Mouse (Mus musculus): ENCODE data around the gene Vdac1.

DNA sequence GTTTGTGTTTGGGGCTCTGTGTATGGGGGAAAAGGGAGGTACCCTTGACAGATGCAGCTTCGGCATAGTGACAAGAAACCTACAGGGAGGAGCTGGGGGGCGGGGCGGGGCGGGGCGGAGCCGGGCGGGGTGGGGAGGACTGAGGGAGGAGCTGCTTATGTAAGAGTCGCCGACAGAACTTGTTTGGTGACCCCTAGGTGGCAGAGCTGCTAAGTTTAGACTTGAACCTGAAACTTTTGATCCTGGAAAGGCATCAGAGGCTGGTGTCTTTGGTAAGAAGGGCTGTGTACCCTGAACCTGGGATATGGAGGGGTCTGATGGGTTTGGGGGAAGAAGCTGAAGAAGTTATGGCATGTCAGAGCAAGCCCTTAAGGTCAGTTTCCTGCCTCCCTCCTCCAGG lies 9.7 kb upstream of the Vdac1 start:
- TF ChIP-seq GATA1 (IDR thresholded peaks at IDR 0.05; ENCODE audit: borderline replicate concordance, low read length) (no peak), CTCF (IDR thresholded peaks at IDR 0.05; ENCODE audit: low read depth, low read length) (no peak), GATA2 (IDR thresholded peaks at IDR 0.05; ENCODE audit: borderline replicate concordance, low read depth, low read length) (no peak), TAL1 (conservative IDR thresholded peaks at IDR 0.05; ENCODE audit: low read depth, low read length) (no peak), POLR2AphosphoS5 (IDR thresholded peaks at IDR 0.05; ENCODE audit: insufficient replicate concordance, low read depth, low read length) (no peak)
